Mouse (Mus musculus) neural tube, embryonic 14.5 days (tissue): ENCODE measurements around the gene Fa2h. TPM values are rescaled to one million over a fixed set of nuclear protein-coding genes. Genes with fewer than 3 reads are reported as not detected.

Experiments used
- ATAC-seq: fragments of 200-750 bp; cut with Nextera tagmentation; 2 replicates; pipeline ENCODE4 v1.8.0; 2017; ENCODE audit warnings: low read depth, mild to moderate bottlenecking, moderate TSS enrichment, moderate library complexity
- H3K27ac ChIP-seq: fragments of 300-500 bp; sonication (generic); 2 replicates; pipeline ENCODE4 v1.5.1; 2014; ENCODE audit warnings: low read depth, mild to moderate bottlenecking, control low read depth, low read length, moderate library complexity, mixed read lengths
- H3K27me3 ChIP-seq: fragments of 300-500 bp; sonication (generic); 2 replicates; pipeline ENCODE4 v1.6.1; 2014; ENCODE audit warnings: low read length; ENCODE audit not compliant: control insufficient read depth, insufficient read depth
- H3K36me3 ChIP-seq: fragments of 300-500 bp; sonication (generic); 2 replicates; pipeline ENCODE4 v1.6.1; 2014; ENCODE audit warnings: low read length, mixed read lengths; ENCODE audit not compliant: control insufficient read depth, insufficient read depth
- H3K4me1 ChIP-seq: fragments of 300-500 bp; sonication (generic); 2 replicates; pipeline ENCODE4 v1.6.1; 2014; ENCODE audit warnings: low read length; ENCODE audit not compliant: control insufficient read depth, insufficient read depth
- H3K4me2 ChIP-seq: fragments of 300-500 bp; sonication (generic); 2 replicates; pipeline ENCODE4 v1.6.1; 2014; ENCODE audit warnings: mild to moderate bottlenecking, low read depth, low read length, control low read depth
- H3K4me3 ChIP-seq: fragments of 300-500 bp; sonication (generic); 2 replicates; pipeline ENCODE4 v1.5.1; 2014; ENCODE audit warnings: low read depth, low read length, control low read depth, mixed read lengths
- H3K9ac ChIP-seq: fragments of 300-500 bp; sonication (generic); replicated peaks from 2 replicates; pipeline ENCODE4 v1.6.1; 2014; ENCODE audit warnings: low read depth, mild to moderate bottlenecking, control low read depth, low read length, mixed read lengths
- H3K9me3 ChIP-seq: fragments of 300-500 bp; sonication (generic); 2 replicates; pipeline ENCODE4 v1.6.1; 2016; ENCODE audit warnings: low read length; ENCODE audit not compliant: control insufficient read depth
- WGBS: fragments of 180-500 bp; shearing (Covaris S2); extraction: QIAGEN DNeasy Blood & Tissue Kit; methylation state at CpG from one replicate; pipeline ENCODE4 v1.1.7; 2014; 5-methylcytosine and 5-hydroxymethylcytosine counted together
- polyA plus RNA-seq: library from polyadenylated mRNA; unstranded; fragments of >200 nt; fragmentation: Nextera tagmentation; extraction: Ambion mirVana; gene quantifications from 2 replicates; pipeline ENCODE4 v1.2.1, GENCODE M21; 2014

Gene Fa2h
- polyA plus RNA-seq, 1 experiment from 2014 or later: 1.1 TPM

GRCm38 (mm10) chr8:111403391-111403790 lies 9.8 kb upstream of the Fa2h start:
- Histone ChIP-seq H3K27ac (no peak overlapping the region), H3K4me1 (no peaks in the 10 kb centered on the region), H3K4me3 (no peak overlapping the region), H3K36me3 (no peaks in the 10 kb centered on the region), H3K9ac (no peak overlapping the region), H3K27me3 (no peaks in the 10 kb centered on the region), H3K9me3 (no peaks in the 10 kb centered on the region), H3K4me2 (no peak overlapping the region)
- WGBS: 41% methylated on average over 4 of the region's 4 CpGs
- no peak for ATAC-seq

- no peak overlapping the region for H3K9ac ChIP-seq
- H3K4me1 ChIP-seq: no peaks in the 10 kb centered on the region
- no peak overlapping the region for H3K4me3 ChIP-seq
- no peaks in the 10 kb centered on the region for H3K9me3 ChIP-seq
- H3K36me3 ChIP-seq: no peaks in the 10 kb centered on the region
- H3K4me2 ChIP-seq: no peak overlapping the region
- H3K27ac ChIP-seq: no peak overlapping the region
- no peak for ATAC-seq
- WGBS: 28% methylated on average over 3 of the region's 3 CpGs
- H3K27me3 ChIP-seq: peaks cover 27% of the 10 kb centered on the region
Observed at GRCm38 (mm10) chr8:111391268-111391667, 2.4 kb downstream of the Fa2h start.

GRCm38 (mm10) chr8:111390837-111391236 lies 2.8 kb downstream of the Fa2h start:
- Histone ChIP-seq H3K4me3 (no peak overlapping the region), H3K4me2 (no peak overlapping the region), H3K9ac (no peak overlapping the region), H3K27ac (no peak overlapping the region), H3K4me1 (no peaks in the 10 kb centered on the region), H3K27me3 (peaks cover 27% of the 10 kb centered on the region), H3K36me3 (no peaks in the 10 kb centered on the region), H3K9me3 (no peaks in the 10 kb centered on the region)
- ATAC-seq: no peak
- WGBS: 91% methylated on average over 2 of the region's 2 CpGs

GRCm38 (mm10) chr8:111389581-111389980 lies 4.0 kb downstream of the Fa2h start:
- H3K27ac ChIP-seq: no peak overlapping the region
- ATAC-seq: no peak
- H3K36me3 ChIP-seq: no peaks in the 10 kb centered on the region
- H3K4me2 ChIP-seq: no peak overlapping the region
- H3K4me1 ChIP-seq: no peaks in the 10 kb centered on the region
- no peak overlapping the region for H3K4me3 ChIP-seq
- H3K9ac ChIP-seq: no peak overlapping the region
- H3K27me3 ChIP-seq: peaks cover 27% of the 10 kb centered on the region
- WGBS: 78% methylated on average over 4 of the region's 4 CpGs
- no peaks in the 10 kb centered on the region for H3K9me3 ChIP-seq

DNA sequence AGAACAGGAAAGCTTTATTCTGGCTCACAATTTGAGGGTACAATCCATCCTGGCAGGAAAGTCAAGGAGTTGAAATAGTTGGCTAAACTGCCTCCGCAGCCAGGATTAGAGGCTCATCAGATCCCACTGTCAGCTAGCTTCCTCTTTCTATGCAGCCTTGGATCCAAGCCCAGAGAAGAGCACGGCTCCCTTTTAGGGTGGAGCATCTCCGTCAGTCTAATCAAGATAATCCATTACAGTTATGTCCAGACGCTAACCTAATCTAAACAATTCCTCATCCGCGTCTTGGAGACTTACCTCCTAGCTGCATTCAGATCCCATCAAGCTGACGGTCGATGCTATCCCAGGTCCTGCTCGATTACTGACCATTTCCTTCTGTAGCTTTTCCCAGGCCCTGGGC lies 7.7 kb downstream of the Fa2h start:
- Histone ChIP-seq H3K27me3 (no peaks in the 10 kb centered on the region), H3K36me3 (no peaks in the 10 kb centered on the region), H3K4me2 (no peak overlapping the region), H3K9me3 (no peaks in the 10 kb centered on the region), H3K4me3 (no peak overlapping the region), H3K9ac (no peak overlapping the region), H3K4me1 (no peaks in the 10 kb centered on the region), H3K27ac (no peak overlapping the region)
- 78% methylated on average over 9 of the region's 9 CpGs for WGBS
- no peak for ATAC-seq

DNA sequence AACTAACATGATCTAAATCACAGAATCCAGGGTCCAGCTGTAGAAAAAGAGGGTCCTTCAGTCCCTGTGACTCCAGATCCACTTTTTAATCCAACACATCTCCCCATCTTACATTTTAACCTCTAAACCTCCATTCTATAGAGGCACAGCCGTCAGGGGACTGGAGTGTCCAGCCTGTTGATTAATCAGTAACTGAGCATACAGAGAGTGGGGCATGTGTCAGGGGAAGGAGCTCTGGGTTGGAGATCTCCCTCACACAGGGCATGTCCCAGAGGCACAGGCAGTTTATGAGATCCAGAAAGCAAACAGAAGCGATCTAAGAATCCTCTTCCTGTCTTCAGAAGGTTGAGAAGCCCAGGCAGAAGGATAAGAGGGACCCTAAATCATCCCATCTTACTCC lies 9.0 kb downstream of the Fa2h start:
- Histone ChIP-seq H3K4me1 (no peaks in the 10 kb centered on the region), H3K9ac (no peak overlapping the region), H3K4me3 (no peak overlapping the region), H3K4me2 (no peak overlapping the region), H3K36me3 (no peaks in the 10 kb centered on the region), H3K27me3 (no peaks in the 10 kb centered on the region), H3K9me3 (no peaks in the 10 kb centered on the region), H3K27ac (no peak overlapping the region)
- 49% methylated on average over 2 of the region's 2 CpGs for whole genome bisulfite sequencing
- no peak for ATAC-seq

- no peak for ATAC-seq
Observed at GRCm38 (mm10) chr8:111375192-111375591, 18.4 kb downstream of the Fa2h start.

GRCm38 (mm10) chr8:111369711-111370110 lies 23.9 kb downstream of the Fa2h start:
- Histone ChIP-seq H3K27ac (no peak overlapping the region), H3K36me3 (no peaks in the 10 kb centered on the region), H3K4me2 (no peak overlapping the region), H3K9me3 (no peaks in the 10 kb centered on the region), H3K4me3 (no peak overlapping the region), H3K4me1 (no peaks in the 10 kb centered on the region), H3K9ac (no peak overlapping the region), H3K27me3 (no peaks in the 10 kb centered on the region)
- no peak for ATAC-seq
- 93% methylated on average over 9 of the region's 9 CpGs for WGBS

More at GRCm38 (mm10) chr8:111375192-111375591, 18.4 kb downstream of the Fa2h start:
- 51% methylated on average over 6 of the region's 6 CpGs for WGBS
- Histone ChIP-seq H3K4me3 (no peak overlapping the region), H3K4me1 (no peaks in the 10 kb centered on the region), H3K9me3 (no peaks in the 10 kb centered on the region), H3K4me2 (no peak overlapping the region), H3K9ac (no peak overlapping the region), H3K36me3 (no peaks in the 10 kb centered on the region), H3K27ac (no peak overlapping the region), H3K27me3 (no peaks in the 10 kb centered on the region)

- no peaks in the 10 kb centered on the region for H3K36me3 ChIP-seq
- no peak for ATAC-seq
- no peaks in the 10 kb centered on the region for H3K27me3 ChIP-seq
- no peaks in the 10 kb centered on the region for H3K4me1 ChIP-seq
- H3K4me3 ChIP-seq: no peak overlapping the region
- no peak overlapping the region for H3K9ac ChIP-seq
- no peak overlapping the region for H3K27ac ChIP-seq
- H3K4me2 ChIP-seq: no peak overlapping the region
- H3K9me3 ChIP-seq: no peaks in the 10 kb centered on the region
- WGBS: 83% methylated on average over 8 of the region's 8 CpGs
Observed at GRCm38 (mm10) chr8:111367350-111367749, 26.3 kb downstream of the Fa2h start.
